Mouse (Mus musculus) mouse embryonic stem cell (cell line): ENCODE data around the gene Syt7.

Experiments
- in situ Hi-C, 2 experiments: fragments of 300-500 bp; cut with MboI; formaldehyde crosslinking; loops; 1 replicate in 1 of 2; 3 replicates in 1 of 2; pipeline ENCODE4 v1.14.3; 2019 to 2020; ENCODE audit warnings: low sequenced_read_pairs in 2 of 2, low pct_unique_long_range_greater_than_20kb in 1 of 2, mixed read lengths in 1 of 2; ENCODE audit not compliant: unreplicated experiment in 1 of 2

The Syt7 gene

GRCm38 (mm10) chr19:10373191-10373590, 15.7 kb upstream of the Syt7 start:
- in situ Hi-C loops = no loop called here

GRCm38 (mm10) chr19:10375260-10375659, 13.6 kb upstream of the Syt7 start:
- in situ Hi-C loops = no loop called here

- in situ Hi-C loops = no loop called here
These were observed 8.9 kb upstream of the Syt7 start for GRCm38 (mm10) chr19:10379978-10380377.

- in situ Hi-C loops = no loop called here
These were observed 1.2 kb upstream of the Syt7 start for GRCm38 (mm10) chr19:10387660-10388059.

- in situ Hi-C loops = no loop called here
These were observed 655 bp downstream of the Syt7 start for GRCm38 (mm10) chr19:10389391-10390098.

DNA sequence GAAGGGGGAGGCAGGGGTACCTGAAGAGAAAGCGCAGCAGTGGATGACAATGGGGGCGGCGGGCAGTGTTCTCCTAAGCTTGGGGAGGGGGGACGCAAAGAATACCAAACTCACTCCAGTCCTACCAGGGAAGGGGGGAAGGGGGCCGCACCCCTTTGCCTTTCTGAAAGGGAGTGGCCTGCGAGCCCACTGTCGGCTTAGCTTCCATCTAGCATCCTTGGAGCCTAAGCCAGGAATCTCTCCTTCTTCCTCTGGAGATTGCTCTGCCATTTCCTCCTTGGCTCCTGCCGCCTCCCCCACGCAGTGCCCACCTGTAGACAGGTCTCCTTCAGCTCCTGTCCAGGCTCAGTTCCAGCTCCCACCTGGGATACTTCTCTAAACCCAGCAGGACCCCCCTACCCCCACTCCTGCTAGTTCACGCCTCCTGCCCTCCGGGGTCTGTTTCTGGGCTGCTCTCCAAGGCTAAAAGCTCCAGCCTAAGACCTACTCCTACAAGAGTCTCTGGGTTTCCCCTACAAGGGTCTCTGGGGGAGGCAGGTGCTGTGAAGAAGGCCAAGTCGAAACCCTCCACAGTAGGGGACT, 1.3 kb downstream of the Syt7 start:
- in situ Hi-C loops = no loop called here

DNA sequence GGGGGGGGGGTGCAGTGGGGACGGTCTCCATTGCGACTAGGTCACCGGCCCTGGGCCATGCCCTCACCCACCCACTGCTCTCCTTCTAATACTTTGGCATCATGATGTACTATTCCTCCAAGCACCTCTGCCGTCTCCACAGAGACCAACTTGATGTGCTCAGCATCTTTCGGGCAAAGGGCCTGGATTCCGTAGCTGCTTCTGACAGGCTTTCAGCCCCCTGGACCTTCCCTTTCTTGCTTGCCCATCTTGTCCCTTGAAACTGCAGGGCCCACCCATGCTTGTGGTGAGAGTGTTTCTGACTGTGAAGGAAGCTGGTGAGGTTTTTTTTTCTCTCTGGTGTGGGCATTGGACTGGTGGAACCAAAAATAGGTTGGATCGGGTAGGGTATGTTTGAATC, 2.1 kb downstream of the Syt7 start:
- in situ Hi-C loops = no loop called here

GRCm38 (mm10) chr19:10391995-10392394, 3.1 kb downstream of the Syt7 start:
- in situ Hi-C loops = no loop called here

GRCm38 (mm10) chr19:10393471-10393870, 4.6 kb downstream of the Syt7 start:
- in situ Hi-C loops = no loop called here

DNA sequence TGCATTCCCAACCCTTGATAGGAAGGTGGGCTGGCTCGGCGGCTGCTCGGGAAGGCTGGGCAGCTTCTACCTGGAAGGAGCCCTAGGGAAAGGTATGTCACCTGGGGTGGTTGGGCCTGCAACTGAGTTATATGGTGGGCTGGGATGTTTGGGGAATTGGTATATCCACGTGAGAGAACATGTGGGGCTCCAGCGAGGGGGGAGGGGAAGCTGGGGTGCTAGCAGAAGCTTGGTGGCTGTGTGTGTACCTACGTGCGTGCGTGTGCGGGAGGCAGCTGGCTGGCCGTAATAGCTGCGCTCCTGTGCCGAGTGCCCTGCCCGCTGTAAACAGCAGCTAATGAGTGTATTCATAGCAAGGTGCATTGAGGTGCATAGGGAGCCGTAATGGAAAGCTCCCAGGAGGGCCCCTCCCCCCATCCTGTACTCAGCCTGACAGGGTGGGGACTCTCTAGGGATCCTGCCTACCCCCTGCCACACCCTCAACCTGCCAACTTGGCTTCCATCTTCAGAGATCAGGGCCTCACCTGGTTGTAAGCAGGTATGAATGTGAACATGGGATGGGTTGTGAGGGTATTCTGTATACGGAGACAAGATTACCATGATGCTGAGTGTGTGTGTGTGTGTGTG, 5.1 kb downstream of the Syt7 start:
- in situ Hi-C loops = no loop called here

DNA sequence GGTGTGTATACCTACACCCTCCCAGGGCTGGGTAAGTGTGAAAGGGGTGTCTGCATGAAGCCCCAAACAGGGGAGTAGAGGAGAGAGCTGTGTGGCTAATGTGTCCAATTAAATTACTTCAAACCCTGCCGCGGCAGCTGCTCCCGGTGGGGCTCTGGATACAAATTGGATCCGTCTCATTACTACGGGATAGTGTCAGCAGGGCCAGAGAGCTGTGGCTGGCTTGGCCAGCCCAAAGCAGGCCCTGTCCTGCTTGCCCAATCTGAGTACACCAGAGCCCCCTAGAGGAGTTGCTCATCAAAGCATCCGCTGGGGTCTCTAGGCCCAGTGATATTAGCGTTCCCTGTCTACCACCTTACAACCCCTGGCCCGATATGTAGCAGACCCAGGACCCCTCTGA, 6.3 kb downstream of the Syt7 start:
- in situ Hi-C loops = no loop called here

DNA sequence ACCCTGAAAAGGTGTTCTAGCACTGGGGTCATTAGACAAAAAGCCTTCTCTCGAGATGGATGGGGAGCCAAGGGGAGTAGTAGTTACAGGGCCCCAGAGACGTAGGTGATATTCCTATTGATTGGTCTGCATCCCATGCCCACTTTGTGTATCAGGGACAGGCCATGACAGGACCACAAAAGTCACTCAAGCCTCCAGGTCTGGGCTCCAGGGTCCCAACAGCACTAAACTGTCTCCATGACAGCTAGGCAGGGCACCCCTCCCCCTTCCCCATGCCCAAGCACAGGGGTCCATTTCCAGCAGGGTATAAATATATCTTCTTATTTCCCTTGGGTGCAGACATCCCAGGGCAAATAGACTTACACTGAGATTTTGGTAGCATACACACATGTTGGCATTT, 8.1 kb downstream of the Syt7 start:
- in situ Hi-C loops = no loop called here

GRCm38 (mm10) chr19:10397479-10398153, 8.7 kb downstream of the Syt7 start:
- in situ Hi-C loops = no loop called here

DNA sequence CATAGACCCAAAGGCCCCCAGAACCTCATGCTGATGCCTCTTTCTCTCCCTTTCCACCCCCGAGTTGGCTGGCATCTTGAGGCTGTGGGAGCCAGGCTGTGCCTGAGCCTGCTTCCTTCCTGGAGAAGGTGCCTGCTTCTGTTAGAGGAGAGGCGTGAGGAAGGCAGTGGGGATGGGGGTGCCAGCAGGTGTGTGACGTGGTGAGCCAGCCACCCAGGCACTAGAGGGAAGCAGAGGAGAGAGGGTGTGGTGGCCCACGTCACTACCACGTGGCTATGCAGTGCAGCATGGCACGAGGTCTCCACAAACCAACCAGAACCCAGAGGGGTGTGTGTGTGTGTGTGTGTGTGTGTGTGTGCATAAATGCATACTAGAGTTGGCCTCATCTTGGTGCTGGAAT, 9.4 kb downstream of the Syt7 start:
- in situ Hi-C loops = no loop called here

GRCm38 (mm10) chr19:10402771-10403494, 14.0 kb downstream of the Syt7 start:
- in situ Hi-C loops = no loop called here

DNA sequence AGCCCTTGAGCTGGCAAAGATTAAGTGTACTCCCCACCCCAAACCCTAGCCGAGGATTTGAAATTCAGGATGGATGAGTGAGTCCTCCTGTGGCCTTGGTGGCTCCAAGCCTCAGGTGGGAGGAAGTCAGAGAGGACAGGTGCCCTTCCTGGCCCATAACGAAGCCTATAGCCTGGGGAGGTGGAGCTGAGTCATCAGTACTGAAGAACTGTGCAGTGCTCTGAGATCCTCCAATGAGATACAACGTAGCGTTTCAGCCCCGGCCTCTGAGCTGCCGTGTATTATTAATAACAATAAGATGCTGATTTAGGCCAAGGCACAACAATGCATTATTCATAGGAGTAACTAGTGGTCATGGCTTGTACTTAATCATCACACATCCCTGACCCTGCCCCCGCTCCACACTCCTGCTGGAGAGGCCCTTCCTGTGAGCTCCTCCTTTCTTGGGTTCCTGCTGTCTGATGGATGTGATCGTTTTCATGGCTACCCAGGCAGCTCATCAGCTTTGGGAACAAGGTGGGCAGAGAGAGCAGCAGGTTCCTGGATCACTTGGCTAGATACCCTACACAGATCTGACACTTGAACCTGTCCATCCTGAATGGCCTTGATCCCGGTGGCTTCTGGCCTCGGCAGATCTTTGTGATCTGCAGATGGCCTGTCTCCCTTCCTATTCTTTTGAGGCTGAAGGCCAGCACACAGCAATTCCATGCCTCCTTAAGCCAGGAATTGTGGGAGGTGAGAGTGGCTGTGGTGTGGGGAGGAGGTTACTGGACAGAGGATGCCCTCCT, 14.9 kb downstream of the Syt7 start:
- in situ Hi-C loops = no loop called here

- in situ Hi-C loops = no loop called here
These were observed 15.5 kb downstream of the Syt7 start for GRCm38 (mm10) chr19:10404424-10404823.

GRCm38 (mm10) chr19:10404911-10405310, 16.0 kb downstream of the Syt7 start:
- in situ Hi-C loops = no loop called here
